Mouse (Mus musculus) spleen, adult 18-20 months (tissue): Measurements from ENCODE around the gene Mrnip.
A peak's percentile ranks its signal among the peaks of the same experiment; 100 is the strongest.

ENCODE experiments used
- DNase-seq, 2 experiments: peaks; one replicate each; pipeline ENCODE4 v3.0.0; 2022; ENCODE audit warnings: mixed read lengths in 2 of 2

Gene Mrnip

GRCm38 (mm10) chr11:50161578-50162304 lies 12.5 kb upstream of the Mrnip start:
- peak; percentile 34 to 63 for DNase-seq

- DNase-seq, result no peak
These were observed 11.8 kb upstream of the Mrnip start for GRCm38 (mm10) chr11:50162338-50163050.

- DNase-seq, result no peak
These were observed 5.9 kb upstream of the Mrnip start for GRCm38 (mm10) chr11:50168352-50168751.

- peak; percentile 91 to 98 for DNase-seq
These were observed 515 bp downstream of the Mrnip start for GRCm38 (mm10) chr11:50174730-50175187.

GRCm38 (mm10) chr11:50176351-50176750 lies 2.1 kb downstream of the Mrnip start:
- DNase-seq, result no peak

GRCm38 (mm10) chr11:50177111-50177510 lies 2.9 kb downstream of the Mrnip start:
- DNase-seq, result no peak

- DNase-seq, result no peak
These were observed 4.6 kb downstream of the Mrnip start for GRCm38 (mm10) chr11:50178532-50179488.

- no peak for DNase-seq
These were observed 6.4 kb downstream of the Mrnip start for GRCm38 (mm10) chr11:50180478-50181231.

GRCm38 (mm10) chr11:50182702-50183101 lies 8.5 kb downstream of the Mrnip start:
- DNase-seq, result no peak

GRCm38 (mm10) chr11:50184788-50185187 lies 10.5 kb downstream of the Mrnip start:
- DNase-seq, result no peak

- DNase-seq, result no peak
These were observed 14.4 kb downstream of the Mrnip start for GRCm38 (mm10) chr11:50188682-50189081.

GRCm38 (mm10) chr11:50190362-50190761 lies 16.1 kb downstream of the Mrnip start:
- no peak for DNase-seq

- DNase-seq, result no peak
These were observed 18.0 kb downstream of the Mrnip start for GRCm38 (mm10) chr11:50192278-50192677.

GRCm38 (mm10) chr11:50194070-50194469 lies 19.8 kb downstream of the Mrnip start:
- no peak for DNase-seq

- no peak for DNase-seq
These were observed 20.5 kb downstream of the Mrnip start for GRCm38 (mm10) chr11:50194793-50195192.

GRCm38 (mm10) chr11:50197500-50197899 lies 23.3 kb downstream of the Mrnip start:
- DNase-seq, result no peak

GRCm38 (mm10) chr11:50198219-50198846 lies 24.1 kb downstream of the Mrnip start:
- DNase-seq, result no peak

- no peak for DNase-seq
These were observed 24.7 kb downstream of the Mrnip start for GRCm38 (mm10) chr11:50198916-50199315.

- no peak for DNase-seq
These were observed 26.4 kb downstream of the Mrnip start for GRCm38 (mm10) chr11:50200613-50201012.

GRCm38 (mm10) chr11:50201590-50201989 lies 27.3 kb downstream of the Mrnip start:
- DNase-seq, result no peak

GRCm38 (mm10) chr11:50203302-50203827 lies 29.1 kb downstream of the Mrnip start:
- no peak for DNase-seq
